Mouse (Mus musculus) spleen, adult 2 months (tissue): ENCODE measurements around the gene Baz1a.

Source experiments
- CTCF ChIP-seq: fragments of 200-500 bp; IDR thresholded peaks from 2 replicates; pipeline ENCODE4 v1.5.1; 2011; ENCODE audit warnings: mild to moderate bottlenecking, inconsistent platforms; ENCODE audit not compliant: insufficient read depth, insufficient read length, insufficient replicate concordance; ENCODE audit errors: extremely low read depth
- POLR2A ChIP-seq: fragments of 200-500 bp; IDR thresholded peaks from 2 replicates; pipeline ENCODE4 v1.6.1; 2011; ENCODE audit warnings: low read depth, low read length, inconsistent platforms

- TF ChIP-seq POLR2A = no peak
- TF ChIP-seq CTCF = no peak
These were observed 9.1 kb upstream of the Baz1a start for GRCm38 (mm10) chr12:55023284-55023683.
